Mouse (Mus musculus) liver, adult 2 months (tissue): ENCODE measurements around the gene Olfr1134.

ENCODE experiments used
- CTCF ChIP-seq: fragments of 200-500 bp; IDR thresholded peaks from 2 replicates; pipeline ENCODE4 v1.5.1; 2011; ENCODE audit warnings: low read depth, low read length, control low read depth
- POLR2A ChIP-seq: fragments of 200-500 bp; IDR thresholded peaks from 2 replicates; pipeline ENCODE4 v1.6.1; 2011; ENCODE audit warnings: low read length, control low read depth; ENCODE audit not compliant: insufficient read depth; ENCODE audit errors: extremely low read depth

DNA sequence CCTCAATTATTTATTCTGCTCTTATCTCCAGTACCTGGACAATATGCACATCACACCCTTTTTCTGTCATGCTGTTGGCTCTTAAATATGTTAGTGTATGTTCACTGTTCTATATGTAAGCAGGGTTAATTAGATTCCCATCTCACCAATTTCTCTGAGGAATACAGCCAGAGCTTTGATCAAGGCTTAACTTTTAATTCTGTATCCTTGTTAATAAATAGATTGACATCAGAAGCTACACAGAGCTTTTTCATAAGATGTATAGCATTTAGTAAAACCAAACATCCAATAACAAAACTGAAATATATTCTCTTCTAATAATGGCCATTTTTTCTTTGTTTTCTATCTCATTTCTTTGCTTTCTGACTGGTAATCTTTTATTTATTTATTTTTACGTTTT lies 15.3 kb upstream of the Olfr1134 start, which contains the start of gene Olfr1135:
- TF ChIP-seq CTCF (no peak), POLR2A (no peak)
